Mouse (Mus musculus) myocyte (in vitro differentiated cells): ENCODE results near the gene Mex3d.

Experiments used
- E2F4 ChIP-seq: IDR thresholded peaks from one replicate; pipeline ENCODE4 v1.6.1; 2011; ENCODE audit warnings: mild to moderate bottlenecking, control low read depth, moderate library complexity; ENCODE audit not compliant: insufficient read depth
- MYOD1 ChIP-seq, 3 experiments: IDR thresholded peaks; one replicate each; pipeline ENCODE4 v1.6.1; 2011; ENCODE audit warnings: control low read depth in 2 of 3, low read depth in 2 of 3, mild to moderate bottlenecking in 2 of 3, moderate library complexity in 1 of 3; ENCODE audit not compliant: insufficient read length in 2 of 3, control insufficient read depth in 1 of 3
- MYOG ChIP-seq, 3 experiments: IDR thresholded peaks; one replicate each; pipeline ENCODE4 v1.6.1; 2011; ENCODE audit warnings: control low read depth in 2 of 3, low read depth in 2 of 3, mild to moderate bottlenecking in 2 of 3; ENCODE audit not compliant: insufficient read length in 2 of 3, control insufficient read depth in 1 of 3, insufficient read depth in 1 of 3
- POLR2A ChIP-seq: IDR thresholded peaks from one replicate; pipeline ENCODE4 v1.6.1; 2011; ENCODE audit warnings: low read depth, mild to moderate bottlenecking, control low read depth, moderate library complexity; ENCODE audit not compliant: insufficient read length
- TCF12 ChIP-seq: IDR thresholded peaks from one replicate; pipeline ENCODE4 v1.6.1; 2011; ENCODE audit warnings: mild to moderate bottlenecking, control low read depth; ENCODE audit not compliant: poor library complexity, insufficient read depth, severe bottlenecking
- TCF3 ChIP-seq: IDR thresholded peaks from one replicate; pipeline ENCODE4 v1.6.1; 2011; ENCODE audit warnings: low read depth, control low read depth; ENCODE audit not compliant: insufficient read length
- USF1 ChIP-seq: IDR thresholded peaks from one replicate; pipeline ENCODE4 v1.6.1; 2011; ENCODE audit warnings: low read depth, mild to moderate bottlenecking, control low read depth, moderate library complexity

GRCm38 (mm10) chr10:80356001-80356682 lies 31.3 kb downstream of the Mex3d start, which contains the start of gene Plk5:
- TF ChIP-seq TCF3 (no peak), POLR2A (no peak), MYOD1 (IDR thresholded peaks at IDR 0.05; ENCODE audit: control insufficient read depth in 1 of 3, insufficient read length in 2 of 3, low read depth in 2 of 3) (no peak), MYOG (IDR thresholded peaks at IDR 0.05; ENCODE audit: control insufficient read depth in 1 of 3, insufficient read depth in 1 of 3, insufficient read length in 2 of 3, low read depth in 2 of 3) (no peak), E2F4 (no peak), TCF12 (no peak), USF1 (no peak)
